Mouse (Mus musculus) lung, embryonic 15.5 days (tissue): ENCODE results near the gene Mfsd4a. TPM values are rescaled to one million over a fixed set of nuclear protein-coding genes. Genes with fewer than 3 reads are reported as not detected.
A peak's percentile ranks its signal among the peaks of the same experiment; 100 is the strongest.

Experiments
- ATAC-seq: fragments of 200-750 bp; cut with Nextera tagmentation; 2 replicates; pipeline ENCODE4 v1.8.0; 2017; ENCODE audit warnings: moderate number of reproducible peaks, borderline replicate concordance; ENCODE audit not compliant: low FRiP score, low TSS enrichment; ENCODE audit errors: extremely low read depth
- H3K27ac ChIP-seq: fragments of 300-500 bp; sonication (generic); 2 replicates; pipeline ENCODE4 v1.5.1; 2015; ENCODE audit warnings: moderate library complexity, mild to moderate bottlenecking, inconsistent platforms
- H3K27me3 ChIP-seq: fragments of 300-500 bp; sonication (generic); 2 replicates; pipeline ENCODE4 v1.6.1; 2015; ENCODE audit warnings: inconsistent platforms
- H3K36me3 ChIP-seq: fragments of 300-500 bp; sonication (generic); 2 replicates; pipeline ENCODE4 v1.6.1; 2015; ENCODE audit warnings: inconsistent platforms
- H3K4me1 ChIP-seq: fragments of 300-500 bp; sonication (generic); 2 replicates; pipeline ENCODE4 v1.6.1; 2015; ENCODE audit warnings: inconsistent platforms
- H3K4me2 ChIP-seq: fragments of 300-500 bp; sonication (generic); 2 replicates; pipeline ENCODE4 v1.6.1; 2015; ENCODE audit warnings: inconsistent platforms, mild to moderate bottlenecking, moderate library complexity
- H3K4me3 ChIP-seq: fragments of 300-500 bp; sonication (generic); 2 replicates; pipeline ENCODE4 v1.5.1; 2015; ENCODE audit warnings: mild to moderate bottlenecking, inconsistent platforms
- H3K9ac ChIP-seq: fragments of 300-500 bp; sonication (generic); 2 replicates; pipeline ENCODE4 v1.6.1; 2015; ENCODE audit warnings: inconsistent platforms
- H3K9me3 ChIP-seq: fragments of 300-500 bp; sonication (generic); 2 replicates; pipeline ENCODE4 v1.6.1; 2016; ENCODE audit warnings: inconsistent platforms
- WGBS: fragments of 180-500 bp; shearing (Covaris S2); methylation state at CpG from one replicate; pipeline ENCODE4 v1.1.7; 2015; 5-methylcytosine and 5-hydroxymethylcytosine counted together
- polyA plus RNA-seq: library from polyadenylated mRNA; unstranded; fragments of >200 nt; fragmentation: Nextera tagmentation; extraction: Ambion mirVana; gene quantifications from 2 replicates; pipeline ENCODE4 v1.2.1, GENCODE M21; 2015

Mfsd4a gene
- polyA plus RNA-seq, 1 experiment from 2014 or later = 16.3 TPM

DNA sequence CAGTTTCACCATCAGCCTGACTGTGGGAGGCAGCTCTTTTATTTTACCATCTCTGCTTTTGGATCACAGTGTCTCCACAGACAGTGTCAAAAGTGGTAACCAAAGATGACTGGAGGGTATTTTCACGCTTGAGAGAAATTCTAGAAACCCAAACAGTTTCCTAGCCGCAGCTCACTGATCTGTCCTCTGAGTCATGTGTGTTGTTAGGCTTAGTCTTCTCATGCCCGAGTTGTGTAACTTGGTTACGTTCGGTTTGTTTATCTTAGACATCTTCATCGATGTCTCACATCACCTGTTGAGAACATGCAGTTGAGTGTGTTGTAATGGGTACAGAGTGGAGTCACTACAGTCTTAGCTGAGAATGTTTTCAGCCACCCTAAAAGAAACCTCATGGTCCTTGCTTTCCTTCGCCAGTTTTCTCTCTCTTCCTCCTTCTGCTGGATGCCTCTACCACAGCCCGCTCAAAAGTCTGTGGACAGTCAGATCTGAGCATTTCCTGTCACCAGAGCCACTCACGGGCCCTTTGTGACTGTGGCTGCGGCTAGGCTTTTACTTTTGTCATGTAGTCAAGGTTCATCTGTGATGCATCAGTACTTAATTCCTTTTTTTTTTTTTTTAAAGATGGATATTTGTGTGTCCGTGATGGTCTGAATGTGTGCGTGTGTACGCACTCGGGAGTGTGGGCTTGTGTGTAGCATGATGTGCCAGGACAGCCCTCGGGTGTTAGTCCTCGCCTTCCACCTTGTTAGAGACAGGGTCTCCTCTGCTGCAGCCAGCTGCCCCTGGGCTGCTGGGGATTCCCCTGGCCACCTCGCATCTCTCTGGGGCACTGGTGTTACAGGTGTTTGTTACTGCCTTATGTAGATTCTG, 57.0 kb downstream of the Mfsd4a start:
- Histone ChIP-seq H3K27me3 (no peaks in the 10 kb centered on the region), H3K4me3 (no peak overlapping the region), H3K4me2 (peak overlapping the region; percentile 13; the same call in 1 of the 2 replicates), H3K9ac (no peak overlapping the region), H3K4me1 (peaks cover 35% of the 10 kb centered on the region), H3K36me3 (peaks cover 15% of the 10 kb centered on the region), H3K9me3 (no peaks in the 10 kb centered on the region), H3K27ac (peak overlapping the region; percentile 24; the same call in 1 of the 2 replicates)
- 74% methylated on average over 17 of the region's 17 CpGs for WGBS
- no peak for ATAC-seq

DNA sequence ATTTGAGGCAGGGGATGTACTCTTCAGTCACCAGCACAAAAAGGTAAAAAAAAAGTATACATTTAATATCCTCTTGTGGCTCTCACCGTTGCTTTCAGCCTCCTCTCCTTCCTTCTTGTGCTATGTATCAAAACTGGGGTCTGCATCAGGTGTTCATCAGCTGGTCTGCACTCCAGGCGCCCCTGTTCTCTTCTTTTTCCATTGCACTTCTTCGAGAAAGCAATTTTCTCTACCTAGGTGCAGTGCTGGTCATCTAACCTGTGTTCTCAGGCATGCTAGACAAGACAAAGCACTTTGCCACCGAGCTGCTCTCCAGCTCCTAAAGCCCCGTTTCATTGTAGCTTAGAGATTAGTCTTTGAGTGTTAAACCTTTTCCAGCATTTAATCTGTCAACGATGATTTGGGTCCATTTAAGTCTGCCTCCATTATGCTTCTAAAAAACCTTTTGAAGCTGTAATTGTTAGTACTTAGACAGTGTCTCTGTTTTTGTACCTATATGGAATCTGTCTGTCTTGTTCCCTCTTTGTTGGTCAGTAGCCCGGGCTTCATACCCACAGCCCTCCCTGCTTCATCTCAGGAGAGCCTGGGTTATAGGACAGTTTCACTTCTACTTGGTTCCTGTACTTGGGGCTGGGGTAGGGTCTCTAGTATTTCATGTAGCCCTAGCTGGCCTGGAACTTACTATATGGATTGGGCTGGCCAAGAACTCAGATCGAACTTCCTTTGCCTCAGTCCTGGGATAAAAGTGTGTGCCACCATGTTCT, 58.8 kb downstream of the Mfsd4a start:
- Histone ChIP-seq H3K9ac (peak overlapping the region; percentile 94), H3K27ac (0 out of 2 replicates have a peak overlapping the region, but pooled peaks have one; percentile 100), H3K4me3 (peak overlapping the region; percentile 85), H3K27me3 (no peaks in the 10 kb centered on the region), H3K4me1 (peaks cover 36% of the 10 kb centered on the region), H3K9me3 (no peaks in the 10 kb centered on the region), H3K36me3 (no peaks in the 10 kb centered on the region), H3K4me2 (peak overlapping the region; percentile 60)
- no peak for ATAC-seq
- 30% methylated on average over 8 of the region's 8 CpGs for WGBS

DNA sequence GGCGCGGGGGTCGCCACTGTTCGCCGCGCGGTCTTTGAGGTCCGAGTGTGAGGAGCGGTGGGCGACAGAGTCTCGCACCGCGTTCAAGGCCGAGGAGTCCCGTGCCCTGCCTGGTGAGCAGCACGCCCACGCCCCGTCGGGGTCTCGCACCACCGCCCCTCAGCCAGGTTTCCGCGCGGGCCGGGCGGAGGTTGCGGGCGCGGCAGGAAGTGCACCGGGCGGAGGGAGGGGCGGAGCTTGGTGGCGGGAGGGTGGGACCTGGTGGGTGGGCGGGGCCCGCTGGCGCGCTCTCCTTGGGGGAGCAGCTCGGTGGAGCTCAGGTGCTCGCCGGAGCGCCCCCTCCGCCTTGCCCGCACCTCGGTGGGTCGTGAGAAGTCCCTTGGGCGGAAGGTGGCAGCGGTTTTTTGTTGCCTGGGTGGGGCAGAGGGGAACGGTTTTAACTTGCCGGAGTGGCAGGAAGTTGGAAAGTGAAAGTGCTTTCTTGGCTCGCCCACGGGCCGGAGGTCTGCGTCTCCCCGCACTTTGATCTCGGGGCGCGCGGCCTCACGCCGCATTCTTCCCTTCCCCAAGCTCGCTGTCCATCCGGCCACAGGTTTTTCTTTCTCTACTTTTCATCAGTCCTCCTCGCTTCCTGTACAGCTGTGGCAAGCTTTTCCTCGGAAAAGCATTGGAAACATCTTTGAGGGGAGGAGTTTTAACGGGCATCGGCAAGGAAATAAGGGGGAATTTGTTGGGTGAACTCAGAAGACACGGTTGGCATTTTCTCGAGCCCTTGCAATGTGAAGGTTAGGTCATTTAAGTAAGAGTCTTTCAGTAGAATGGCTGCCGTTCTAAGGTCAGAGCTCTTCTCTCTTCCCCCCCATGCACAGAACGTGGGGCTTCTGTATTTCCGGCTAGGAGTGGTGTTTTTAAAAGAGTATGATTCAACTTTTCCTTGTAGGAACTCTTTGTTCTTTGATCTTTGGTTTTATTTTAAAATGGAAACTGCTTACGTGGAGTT, 59.7 kb downstream of the Mfsd4a start:
- peak; percentile 93 for ATAC-seq
- H3K27me3 ChIP-seq = no peaks in the 10 kb centered on the region
- peak overlapping the region; percentile 100 for H3K27ac ChIP-seq
- H3K9ac ChIP-seq = peak overlapping the region; percentile 94
- H3K4me2 ChIP-seq = peak overlapping the region; percentile 60
- under 1% methylated on average over 69 of the region's 72 CpGs for WGBS
- H3K4me1 ChIP-seq = peaks cover 36% of the 10 kb centered on the region
- no peaks in the 10 kb centered on the region for H3K36me3 ChIP-seq
- H3K4me3 ChIP-seq = peak overlapping the region; percentile 85
- no peaks in the 10 kb centered on the region for H3K9me3 ChIP-seq

DNA sequence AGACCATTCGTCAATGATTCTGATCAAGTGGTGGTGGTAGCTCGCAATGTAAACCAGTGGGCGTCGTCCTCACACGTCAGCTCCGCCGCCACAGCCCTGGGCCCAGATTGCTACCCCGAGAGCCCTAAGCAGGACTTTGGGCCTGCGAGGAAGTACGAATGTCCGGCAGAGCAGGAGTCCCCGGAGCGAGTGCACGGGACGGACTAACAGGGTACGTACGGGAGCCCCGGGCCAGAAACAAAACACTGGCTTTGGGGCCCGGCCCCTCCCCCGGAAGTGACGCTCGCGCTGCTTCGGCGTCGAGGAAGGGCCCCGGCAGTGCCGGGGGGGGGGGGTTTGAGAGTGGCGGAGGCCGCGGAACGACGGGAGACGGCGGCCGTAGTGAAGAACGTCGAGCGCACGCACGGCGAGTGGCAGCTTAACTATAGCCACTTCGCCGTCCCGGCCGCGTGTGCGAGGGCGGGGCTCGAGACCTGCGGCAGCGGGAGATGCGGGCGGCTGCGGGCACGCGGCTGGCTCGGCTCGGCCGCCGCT, 60.5 kb downstream of the Mfsd4a start, which contains the start of gene Elk4:
TSS of gene Elk4 (plus strand) at position 326 of the 534 bp plus-strand sequence.
- ATAC-seq = peak; percentile 95
- H3K9ac ChIP-seq = peak within 1 kb of the TSS; percentile 94
- peaks cover 36% of the 10 kb centered on the region for H3K4me1 ChIP-seq
- H3K27me3 ChIP-seq = no peaks in the 10 kb centered on the region
- H3K4me3 ChIP-seq = peak within 1 kb of the TSS; percentile 85
- no peaks in the 10 kb centered on the region for H3K9me3 ChIP-seq
- WGBS = under 1% methylated on average over 60 of the region's 61 CpGs
- peak within 1 kb of the TSS; percentile 100 for H3K27ac ChIP-seq
- peak within 1 kb of the TSS; percentile 60 for H3K4me2 ChIP-seq
- no peaks in the 10 kb centered on the region for H3K36me3 ChIP-seq

DNA sequence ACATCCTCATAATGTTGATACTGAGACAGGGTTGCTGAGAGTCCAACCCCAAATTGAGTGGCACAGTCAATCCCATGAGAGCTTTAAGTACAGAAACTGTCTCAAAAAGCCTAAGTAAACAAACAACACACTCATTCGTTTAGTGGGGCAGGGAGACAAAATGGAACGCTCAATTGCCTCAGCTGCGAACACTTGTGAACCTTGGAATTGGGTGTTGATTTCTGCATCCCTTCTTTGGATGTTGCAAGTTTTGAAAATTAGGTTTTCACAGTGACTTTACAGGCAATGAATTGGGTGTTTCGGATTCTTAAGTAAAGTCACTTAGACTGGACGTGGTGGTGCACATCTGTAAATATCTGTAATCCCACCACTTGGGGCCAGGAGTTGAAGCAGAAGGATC, 61.1 kb downstream of the Mfsd4a start:
- no peak for ATAC-seq
- Histone ChIP-seq H3K4me2 (peak overlapping the region; percentile 60), H3K9ac (peak overlapping the region; percentile 94; the same call in 1 of the 2 replicates), H3K27me3 (no peaks in the 10 kb centered on the region), H3K4me1 (peaks cover 33% of the 10 kb centered on the region), H3K27ac (peak overlapping the region; percentile 100), H3K9me3 (no peaks in the 10 kb centered on the region), H3K36me3 (no peaks in the 10 kb centered on the region), H3K4me3 (peak overlapping the region; percentile 85)
- WGBS = 16% methylated on average over 5 of the region's 5 CpGs

DNA sequence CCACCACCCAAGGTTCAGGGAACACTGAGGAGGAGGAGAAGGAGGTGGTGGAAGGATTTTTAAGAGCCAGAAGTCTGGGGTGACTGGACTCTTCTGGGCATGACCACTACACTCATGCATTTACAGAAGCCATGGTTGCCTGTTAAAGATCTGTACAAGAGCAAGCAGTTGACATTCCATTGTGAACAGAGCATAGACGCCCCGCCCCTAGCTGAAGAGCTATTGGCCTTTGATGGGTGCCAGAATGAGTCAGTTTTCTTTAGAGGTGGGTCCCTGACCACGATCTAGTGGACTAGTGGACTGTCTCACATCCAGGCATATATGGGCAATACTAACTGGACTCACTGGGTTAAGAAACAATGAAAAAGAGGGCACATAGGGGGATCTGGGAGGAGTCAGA, 61.8 kb downstream of the Mfsd4a start:
- no peaks in the 10 kb centered on the region for H3K36me3 ChIP-seq
- ATAC-seq = no peak
- no peak overlapping the region for H3K9ac ChIP-seq
- 60% methylated on average over 3 of the region's 3 CpGs for WGBS
- H3K4me3 ChIP-seq = no peak overlapping the region
- peaks cover 30% of the 10 kb centered on the region for H3K4me1 ChIP-seq
- no peak overlapping the region; the same call in 1 of the 2 replicates for H3K4me2 ChIP-seq
- no peaks in the 10 kb centered on the region for H3K9me3 ChIP-seq
- no peaks in the 10 kb centered on the region for H3K27me3 ChIP-seq
- no peak overlapping the region for H3K27ac ChIP-seq

DNA sequence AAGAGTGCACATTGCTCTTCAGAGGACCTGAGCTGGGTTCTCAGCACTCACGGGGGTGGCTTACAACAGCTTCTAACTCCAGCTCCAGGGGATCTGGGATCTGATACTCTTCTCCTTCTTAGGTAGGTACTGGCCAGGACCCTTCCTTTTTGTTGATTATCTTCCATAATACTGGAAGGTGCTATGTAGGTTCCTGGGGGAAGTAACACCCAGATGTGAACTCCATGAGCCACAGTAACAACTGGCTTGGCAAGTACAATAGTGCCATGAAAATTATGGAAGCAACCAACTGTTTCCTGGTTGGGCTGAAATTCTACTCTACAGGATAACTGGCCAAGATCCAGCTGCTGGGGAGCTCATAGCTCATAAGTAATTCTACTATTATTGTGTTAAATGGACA, 62.4 kb downstream of the Mfsd4a start:
- Histone ChIP-seq H3K9me3 (no peaks in the 10 kb centered on the region), H3K27me3 (no peaks in the 10 kb centered on the region), H3K9ac (no peak overlapping the region), H3K36me3 (no peaks in the 10 kb centered on the region), H3K27ac (no peak overlapping the region), H3K4me1 (peaks cover 25% of the 10 kb centered on the region), H3K4me3 (no peak overlapping the region), H3K4me2 (no peak overlapping the region)
- ATAC-seq = no peak
- 78% methylated on average over 1 of the region's 1 CpGs for WGBS

DNA sequence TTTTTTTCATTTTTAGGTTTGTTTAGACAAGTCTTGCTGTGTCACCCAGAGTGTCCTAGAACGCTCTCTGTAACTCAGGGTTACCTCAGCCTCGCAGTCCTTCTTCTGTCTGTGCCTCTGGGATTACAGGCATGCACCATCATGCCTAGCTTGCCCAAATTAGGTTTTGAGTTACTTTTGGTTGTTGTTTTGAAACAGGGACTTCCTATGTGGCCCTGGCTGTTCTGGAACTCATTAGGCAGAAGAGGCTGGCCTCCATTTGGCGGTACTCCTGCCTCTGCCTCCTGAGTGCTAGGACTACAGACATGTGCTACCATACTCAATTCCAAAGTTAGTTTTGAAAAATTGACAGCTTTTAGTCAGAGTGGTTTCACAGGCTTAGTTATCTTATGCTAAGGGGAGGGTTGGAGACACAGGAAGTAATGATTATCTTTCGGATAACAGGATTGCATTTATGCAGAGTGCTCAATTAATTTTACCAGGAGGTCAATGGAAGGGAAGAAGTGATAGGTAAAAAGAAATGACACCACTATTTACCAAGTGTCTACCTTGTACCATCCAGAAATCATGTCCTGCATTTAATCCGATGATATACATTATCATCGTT, 63.2 kb downstream of the Mfsd4a start:
- Histone ChIP-seq H3K4me2 (no peak overlapping the region), H3K9me3 (no peaks in the 10 kb centered on the region), H3K36me3 (no peaks in the 10 kb centered on the region), H3K27me3 (no peaks in the 10 kb centered on the region), H3K4me1 (peaks cover 20% of the 10 kb centered on the region), H3K27ac (peak overlapping the region; percentile 16; the same call in 1 of the 2 replicates), H3K4me3 (no peak overlapping the region), H3K9ac (no peak overlapping the region)
- 72% methylated on average over 6 of the region's 6 CpGs for WGBS
- no peak for ATAC-seq

DNA sequence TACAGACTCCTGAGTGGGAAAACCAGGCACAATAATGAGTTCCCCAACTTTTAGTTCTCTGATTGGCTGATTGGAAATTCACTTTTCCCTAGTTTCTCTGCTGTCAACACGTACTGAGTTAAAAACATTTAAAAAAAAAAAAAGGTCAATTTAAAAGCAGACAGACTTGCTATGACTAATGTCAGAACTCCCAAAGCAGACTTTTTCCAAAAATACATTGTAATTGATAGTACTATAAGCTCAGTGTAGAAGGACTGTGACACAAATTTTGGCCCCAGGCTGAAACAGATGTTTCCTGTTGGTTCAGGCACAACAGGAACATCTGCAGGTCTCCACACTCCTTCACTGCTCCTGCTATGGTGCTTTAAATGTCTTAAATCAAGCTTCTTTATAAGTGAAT, 64.0 kb downstream of the Mfsd4a start:
- no peaks in the 10 kb centered on the region for H3K27me3 ChIP-seq
- peak overlapping the region; percentile 50; the same call in 1 of the 2 replicates for H3K27ac ChIP-seq
- no peak overlapping the region for H3K4me2 ChIP-seq
- H3K9ac ChIP-seq = no peak overlapping the region
- H3K36me3 ChIP-seq = no peaks in the 10 kb centered on the region
- H3K4me1 ChIP-seq = peaks cover 12% of the 10 kb centered on the region
- ATAC-seq = no peak
- H3K9me3 ChIP-seq = no peaks in the 10 kb centered on the region; the same call in 1 of the 2 replicates
- WGBS = 50% methylated on average over 1 of the region's 1 CpGs
- no peak overlapping the region for H3K4me3 ChIP-seq

DNA sequence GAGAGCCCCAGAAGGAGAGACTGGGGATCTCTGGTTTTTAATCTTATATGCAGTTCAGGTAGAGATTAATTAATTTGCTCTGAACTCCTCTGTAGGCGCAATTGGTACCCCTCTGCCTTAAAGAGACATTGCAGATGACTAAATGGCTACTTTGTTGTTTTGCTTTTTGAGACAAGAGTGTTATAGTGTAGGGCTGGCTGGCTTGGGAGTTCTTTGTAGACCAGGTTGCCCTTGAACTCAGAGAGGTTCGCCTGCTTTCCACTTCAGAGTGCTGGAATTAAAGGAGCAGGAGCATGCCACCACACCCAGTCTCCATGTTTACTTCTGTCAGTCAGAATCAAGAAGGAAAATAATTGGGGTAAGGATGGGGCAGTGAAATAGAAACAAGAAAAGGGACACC, 64.8 kb downstream of the Mfsd4a start:
- Histone ChIP-seq H3K4me2 (no peak overlapping the region), H3K27ac (0 out of 2 replicates have a peak overlapping the region, but pooled peaks have one; percentile 50), H3K9me3 (no peaks in the 10 kb centered on the region; the same call in 1 of the 2 replicates), H3K27me3 (no peaks in the 10 kb centered on the region), H3K9ac (no peak overlapping the region), H3K4me1 (peaks cover 11% of the 10 kb centered on the region), H3K36me3 (no peaks in the 10 kb centered on the region), H3K4me3 (no peak overlapping the region)
- 56% methylated on average over 2 of the region's 2 CpGs for WGBS
- ATAC-seq = no peak
